Comparison of ENCODE assay signal across 25 mouse cellular contexts in genomic region chr15:57398439-57399148, GRCm38 (mm10).
DNase-seq lines count a peak whose midpoint lies in the region; ATAC-seq lines count a peak whose summit lies in the region.
"Had no signal": no experiment of that assay in that cellular context is flagged by ENCODE, and none has a peak within 500 bp of the region (broad histone marks: within the 10 kb centered on the region; RNA-seq: fewer than 3 reads in every experiment).

No protein-coding gene starts in this region.

- H3K9ac ChIP-seq in limb, embryonic 11.5 days (ENCODE audit: low read length): no peak overlapping the region
- H3K9ac ChIP-seq in limb, embryonic 13.5 days: no peak overlapping the region
- H3K9ac ChIP-seq: embryonic facial prominence, embryonic 12.5 days; forebrain, embryonic 13.5 days had no signal

- no peak overlapping the region for H3K4me2 ChIP-seq in limb, embryonic 11.5 days (ENCODE audit: low read depth, severe bottlenecking)
- H3K4me2 ChIP-seq in limb, embryonic 13.5 days (replicated peaks): no peak overlapping the region
- H3K4me2 ChIP-seq: embryonic facial prominence, embryonic 12.5 days; forebrain, embryonic 13.5 days had no signal

- ATAC-seq in limb, embryonic 11.5 days (ENCODE audit: insufficient number of reproducible peaks, low FRiP score, low TSS enrichment, low read depth): 0 out of 2 replicates have a peak, but pooled peaks have one; percentile 21
- peak; percentile 82 for ATAC-seq in limb, embryonic 13.5 days (ENCODE audit: low FRiP score, low read depth)
- ATAC-seq: activated CD4-positive, CD25-positive, alpha-beta regulatory T cell, adult 4 months; CD4-positive, CD25-positive, alpha-beta regulatory T cell, adult 4 months; forebrain, embryonic 13.5 days; forebrain, embryonic 16.5 days; Patski had no signal

- H3K9me3 ChIP-seq in limb, embryonic 11.5 days (ENCODE audit: control insufficient read depth, low read length): no peaks in the 10 kb centered on the region
- no peaks in the 10 kb centered on the region for H3K9me3 ChIP-seq in limb, embryonic 10.5 days (replicated peaks)
- no peaks in the 10 kb centered on the region for H3K9me3 ChIP-seq in limb, embryonic 13.5 days
- H3K9me3 ChIP-seq: embryonic facial prominence, embryonic 10.5 days; embryonic facial prominence, embryonic 12.5 days; forebrain, embryonic 13.5 days; G1E had no signal

- H3K4me3 ChIP-seq in limb, embryonic 11.5 days (ENCODE audit: low read depth, low read length): no peak overlapping the region
- H3K4me3 ChIP-seq in limb, embryonic 10.5 days: no peak overlapping the region
- no peak overlapping the region for H3K4me3 ChIP-seq in limb, embryonic 13.5 days
- H3K4me3 ChIP-seq: embryonic facial prominence, embryonic 10.5 days; embryonic facial prominence, embryonic 12.5 days; forebrain, embryonic 13.5 days had no signal

- 35% methylated on average over 3 of the region's 3 CpGs for WGBS in limb, embryonic 11.5 days
- 71% methylated on average over 3 of the region's 3 CpGs for WGBS in limb, embryonic 10.5 days
- 17% methylated on average over 3 of the region's 3 CpGs for WGBS in limb, embryonic 13.5 days

- no peaks in the 10 kb centered on the region for H3K4me1 ChIP-seq in limb, embryonic 11.5 days (ENCODE audit: control insufficient read depth, insufficient read depth, low read length)
- no peaks in the 10 kb centered on the region for H3K4me1 ChIP-seq in limb, embryonic 10.5 days
- peaks cover 13% of the 10 kb centered on the region for H3K4me1 ChIP-seq in limb, embryonic 13.5 days
- H3K4me1 ChIP-seq: embryonic facial prominence, embryonic 10.5 days; embryonic facial prominence, embryonic 12.5 days; forebrain, embryonic 13.5 days had no signal

- H3K27ac ChIP-seq in limb, embryonic 11.5 days (replicated peaks; ENCODE audit: low read depth, low read length): no peak overlapping the region
- no peak overlapping the region for H3K27ac ChIP-seq in limb, embryonic 10.5 days
- H3K27ac ChIP-seq in limb, embryonic 13.5 days: no peak overlapping the region
- H3K27ac ChIP-seq: embryonic facial prominence, embryonic 10.5 days; embryonic facial prominence, embryonic 12.5 days; forebrain, embryonic 13.5 days had no signal

- no peaks in the 10 kb centered on the region for H3K36me3 ChIP-seq in limb, embryonic 11.5 days (ENCODE audit: control insufficient read depth, insufficient read depth, low read length)
- H3K36me3 ChIP-seq in limb, embryonic 10.5 days: no peaks in the 10 kb centered on the region
- no peaks in the 10 kb centered on the region for H3K36me3 ChIP-seq in limb, embryonic 13.5 days
- H3K36me3 ChIP-seq: embryonic facial prominence, embryonic 10.5 days; embryonic facial prominence, embryonic 12.5 days; G1E had no signal

- peak; percentile 0 for DNase-seq in embryo, embryonic 11.5 days (ENCODE audit: low read depth, low spot score)
- DNase-seq in embryo, embryonic 10 days (ENCODE audit: low spot score): no peak
- DNase-seq in limb, embryonic 11.5 days (ENCODE audit: low spot score): no peak
- no peak for DNase-seq in limb, embryonic 10.5 days (ENCODE audit: low spot score)
- DNase-seq in heart, adult 9 months (ENCODE audit: low spot score in 2 of 2): no peak
- DNase-seq: adrenal gland, adult 8-10 months; adrenal gland, postnatal 14 days; adrenal gland, postnatal 36 days; B cell, adult 2 months; cerebellum, adult 11-12 months; cerebellum, adult 2 months; cerebellum, adult 9-10 months; cerebellum, postnatal 10 days; cerebellum, postnatal 25 days; embryo, embryonic 11 days had no signal

- no peaks in the 10 kb centered on the region for H3K27me3 ChIP-seq in limb, embryonic 11.5 days (ENCODE audit: control insufficient read depth, insufficient read depth, low read length)
- no peaks in the 10 kb centered on the region for H3K27me3 ChIP-seq in limb, embryonic 10.5 days (ENCODE audit: low read depth, poor library complexity, severe bottlenecking)
- no peaks in the 10 kb centered on the region for H3K27me3 ChIP-seq in limb, embryonic 13.5 days
- H3K27me3 ChIP-seq: CH12.LX; embryonic facial prominence, embryonic 12.5 days; forebrain, embryonic 13.5 days; Patski had no signal
